Mouse (Mus musculus): ENCODE data around the gene Sar1a. TPM values are rescaled to one million over a fixed set of nuclear protein-coding genes. Genes with fewer than 3 reads are reported as not detected.

Gene Sar1a
- polyA plus RNA-seq, 1 experiment from 2014 or later, result 66.5 TPM

GRCm38 (mm10) chr10:61689405-61689804, 9.3 kb downstream of the Sar1a start:
- WGBS (ENCODE audit: insufficient replicate concordance), result 75% methylated on average over 8 of the region's 8 CpGs
- no peak for ATAC-seq (ENCODE audit: insufficient read depth)
- no peak overlapping the region for H3K9ac ChIP-seq
- H3K27me3 ChIP-seq, result no peaks in the 10 kb centered on the region
- H3K9me3 ChIP-seq (replicated peaks), result no peaks in the 10 kb centered on the region
- H3K36me3 ChIP-seq (replicated peaks), result peaks cover 86% of the 10 kb centered on the region
- H3K27ac ChIP-seq (replicated peaks), result no peak overlapping the region
- H3K4me3 ChIP-seq (replicated peaks), result no peak overlapping the region
- H3K4me1 ChIP-seq (replicated peaks), result no peaks in the 10 kb centered on the region
- H3K4me2 ChIP-seq, result no peak overlapping the region

- Histone ChIP-seq H3K4me2 (no peak overlapping the region), H3K27me3 (no peaks in the 10 kb centered on the region), H3K9me3 (replicated peaks) (no peaks in the 10 kb centered on the region), H3K4me1 (replicated peaks) (peaks cover 29% of the 10 kb centered on the region), H3K27ac (replicated peaks) (no peak overlapping the region), H3K9ac (no peak overlapping the region), H3K4me3 (replicated peaks) (no peak overlapping the region), H3K36me3 (replicated peaks) (peaks cover 46% of the 10 kb centered on the region)
- WGBS (ENCODE audit: insufficient replicate concordance), result 66% methylated on average over 4 of the region's 4 CpGs
- ATAC-seq (ENCODE audit: insufficient read depth), result no peak
Observed at GRCm38 (mm10) chr10:61693563-61693962, 13.5 kb downstream of the Sar1a start.

DNA sequence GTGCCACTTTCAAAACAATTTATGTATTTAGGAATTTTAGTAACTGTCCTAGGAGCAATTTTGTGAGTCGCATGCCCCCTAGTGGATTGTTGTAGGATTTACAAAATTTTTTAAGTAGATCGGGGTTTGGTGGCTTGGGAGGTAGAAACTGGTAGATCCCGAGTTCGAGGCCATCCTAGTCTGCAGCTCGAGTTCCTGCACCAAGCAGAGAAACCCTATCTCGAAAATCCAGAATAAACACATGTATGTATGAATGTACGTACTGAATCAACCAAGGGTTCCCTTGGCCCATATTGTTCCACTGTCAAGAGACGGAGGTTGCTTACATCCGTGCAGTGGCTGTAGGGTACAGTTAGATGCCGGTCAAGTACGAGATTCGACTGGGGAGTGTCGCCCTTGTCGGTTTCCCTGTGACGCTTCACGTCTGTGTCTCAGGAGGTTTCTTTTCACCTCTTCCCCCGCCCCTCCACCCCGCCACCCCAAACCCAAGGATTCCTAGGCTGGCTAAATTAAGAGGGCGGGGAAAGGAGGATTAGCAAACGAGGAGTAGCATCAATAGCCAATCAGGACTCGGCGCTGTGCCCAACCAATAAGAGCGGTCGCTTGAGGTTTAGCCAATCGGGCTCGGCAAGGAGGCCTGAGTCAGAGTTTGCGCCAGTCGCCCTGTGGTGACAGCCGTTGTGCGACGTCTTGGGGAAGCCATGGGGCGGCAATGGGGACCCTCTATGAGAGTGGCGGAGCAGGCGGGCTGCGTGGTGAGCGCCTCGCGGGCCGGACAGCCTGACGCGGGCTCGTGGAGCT, 15.0 kb downstream of the Sar1a start, which contains the start of gene Tysnd1:
TSS of gene Tysnd1 (plus strand) at position 645 of the 801 bp plus-strand sequence.
- Histone ChIP-seq H3K27ac (replicated peaks) (peak within 1 kb of the TSS; percentile 70), H3K9me3 (replicated peaks) (no peaks in the 10 kb centered on the region), H3K9ac (peak within 1 kb of the TSS; percentile 78), H3K4me1 (replicated peaks) (peaks cover 29% of the 10 kb centered on the region), H3K4me2 (peak within 1 kb of the TSS; percentile 98), H3K27me3 (no peaks in the 10 kb centered on the region), H3K4me3 (replicated peaks) (peak within 1 kb of the TSS; percentile 90), H3K36me3 (replicated peaks) (peaks cover 37% of the 10 kb centered on the region)
- ATAC-seq (ENCODE audit: insufficient read depth), result peak; percentile 94
- under 1% methylated on average over 42 of the region's 42 CpGs for WGBS (ENCODE audit: insufficient replicate concordance)

DNA sequence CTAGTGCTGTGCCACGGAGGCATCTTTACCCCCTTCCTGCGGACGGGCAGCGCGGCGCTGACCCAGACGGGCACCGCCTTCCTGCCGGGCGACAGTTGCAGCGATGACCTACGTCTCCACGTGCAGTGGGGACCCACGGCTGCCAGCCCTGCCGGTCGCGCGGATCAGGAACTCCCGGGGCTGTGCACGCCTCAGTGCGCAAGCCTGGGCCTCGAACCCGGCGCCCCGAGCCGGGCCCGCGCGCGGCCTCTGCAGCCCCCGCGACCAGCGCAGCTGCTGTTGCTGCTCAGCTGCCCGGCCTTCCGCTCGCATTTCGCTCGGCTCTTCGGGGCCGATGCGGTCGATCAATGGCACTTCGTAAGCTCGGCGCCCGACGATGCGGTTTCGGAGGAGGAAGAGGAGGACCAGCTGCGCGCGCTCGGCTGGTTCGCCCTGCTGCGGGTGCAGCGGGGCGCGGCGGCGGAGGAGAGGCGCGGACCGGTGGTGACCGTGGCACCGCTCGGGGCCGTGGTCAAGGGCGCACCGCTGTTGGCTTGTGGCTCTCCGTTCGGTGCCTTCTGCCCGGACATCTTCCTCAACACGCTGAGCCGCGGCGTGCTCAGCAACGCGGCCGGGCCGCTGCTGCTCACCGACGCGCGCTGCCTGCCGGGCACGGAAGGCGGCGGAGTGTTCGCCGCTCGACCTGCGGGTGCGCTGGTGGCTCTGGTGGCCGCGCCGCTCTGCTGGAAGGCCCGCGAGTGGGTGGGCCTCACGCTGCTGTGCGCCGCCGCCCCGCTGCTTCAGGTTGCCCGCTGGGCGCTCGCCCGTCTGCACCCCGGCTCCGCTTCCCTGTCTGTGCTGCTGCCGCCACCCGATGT, 15.8 kb downstream of the Sar1a start:
- ATAC-seq (ENCODE audit: insufficient read depth), result peak; percentile 59
- peaks cover 32% of the 10 kb centered on the region for H3K36me3 ChIP-seq (replicated peaks)
- under 1% methylated on average over 111 of the region's 111 CpGs for WGBS (ENCODE audit: insufficient replicate concordance)

GRCm38 (mm10) chr10:61696560-61696823, 16.4 kb downstream of the Sar1a start:
- H3K4me2 ChIP-seq, result peak overlapping the region; percentile 98
- H3K9ac ChIP-seq, result peak overlapping the region; percentile 78
- no peak for ATAC-seq (ENCODE audit: insufficient read depth)
- H3K27ac ChIP-seq (replicated peaks), result peak overlapping the region; percentile 70; the same call in 1 of the 2 replicates
- H3K4me3 ChIP-seq (replicated peaks), result peak overlapping the region; percentile 90
- WGBS (ENCODE audit: insufficient replicate concordance), result 6% methylated on average over 19 of the region's 19 CpGs
- no peaks in the 10 kb centered on the region for H3K27me3 ChIP-seq
- H3K36me3 ChIP-seq (replicated peaks), result peaks cover 31% of the 10 kb centered on the region
- H3K4me1 ChIP-seq (replicated peaks), result peaks cover 29% of the 10 kb centered on the region
- H3K9me3 ChIP-seq (replicated peaks), result no peaks in the 10 kb centered on the region

More for the DNA sequence above, 15.8 kb downstream of the Sar1a start:
- H3K9ac ChIP-seq, result peak overlapping the region; percentile 78
- H3K9me3 ChIP-seq (replicated peaks), result no peaks in the 10 kb centered on the region
- no peaks in the 10 kb centered on the region for H3K27me3 ChIP-seq
- H3K4me2 ChIP-seq, result peak overlapping the region; percentile 98
- peak overlapping the region; percentile 90 for H3K4me3 ChIP-seq (replicated peaks)
- H3K4me1 ChIP-seq (replicated peaks), result peaks cover 29% of the 10 kb centered on the region
- peak overlapping the region; percentile 70 for H3K27ac ChIP-seq (replicated peaks)

DNA sequence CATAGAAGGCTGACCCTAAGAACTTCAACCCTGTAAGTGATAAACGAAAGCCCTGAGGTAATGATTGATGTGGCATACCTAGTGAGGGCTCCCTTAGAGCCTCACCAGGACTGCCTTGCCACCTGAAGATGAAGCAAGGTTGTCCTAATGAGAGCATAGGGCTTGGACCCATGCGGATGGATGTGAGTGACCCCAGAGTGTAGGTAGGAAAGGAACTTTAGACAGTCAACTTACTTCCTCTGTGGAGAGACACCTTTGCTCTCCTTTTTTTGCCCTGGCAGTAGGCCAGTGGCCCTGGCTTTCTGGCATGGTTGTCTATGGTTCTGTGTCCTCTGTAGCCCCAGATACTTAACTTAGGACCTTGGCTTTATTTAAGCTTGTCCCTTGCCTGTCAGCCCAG, 16.9 kb downstream of the Sar1a start:
- Histone ChIP-seq H3K27ac (replicated peaks) (no peak overlapping the region), H3K9me3 (replicated peaks) (no peaks in the 10 kb centered on the region), H3K4me2 (peak overlapping the region; percentile 98), H3K4me3 (replicated peaks) (peak overlapping the region; percentile 90), H3K9ac (peak overlapping the region; percentile 78; the same call in 1 of the 2 replicates), H3K36me3 (replicated peaks) (peaks cover 32% of the 10 kb centered on the region), H3K27me3 (no peaks in the 10 kb centered on the region), H3K4me1 (replicated peaks) (peaks cover 29% of the 10 kb centered on the region)
- WGBS (ENCODE audit: insufficient replicate concordance), result 73% methylated on average over 2 of the region's 2 CpGs
- ATAC-seq (ENCODE audit: insufficient read depth), result no peak

DNA sequence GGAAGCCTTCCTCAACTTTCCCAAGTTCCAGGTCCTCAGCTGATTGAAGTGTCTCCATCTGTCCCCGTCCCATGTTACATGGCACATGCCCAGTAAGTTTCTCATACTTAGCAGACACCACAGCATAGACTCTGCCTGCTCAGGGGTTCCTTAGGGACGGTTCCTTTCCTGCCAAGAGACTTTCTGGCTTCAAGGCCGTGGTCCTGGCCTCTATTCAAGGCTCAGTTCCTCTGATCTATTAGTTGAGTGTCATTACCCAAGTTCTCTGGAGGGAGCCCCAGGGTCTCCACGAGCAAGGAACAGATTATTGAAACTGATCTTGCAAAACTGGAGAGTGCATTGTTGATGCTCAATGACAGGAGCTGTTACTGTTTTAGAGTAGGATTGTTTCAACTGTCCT, 24.6 kb downstream of the Sar1a start:
- peaks cover 9% of the 10 kb centered on the region; the same call in 1 of the 2 replicates for H3K4me1 ChIP-seq (replicated peaks)
- peaks cover 24% of the 10 kb centered on the region; the same call in 1 of the 2 replicates for H3K36me3 ChIP-seq (replicated peaks)
- no peak overlapping the region for H3K4me3 ChIP-seq (replicated peaks)
- no peak for ATAC-seq (ENCODE audit: insufficient read depth)
- no peaks in the 10 kb centered on the region for H3K27me3 ChIP-seq
- no peak overlapping the region for H3K9ac ChIP-seq
- no peaks in the 10 kb centered on the region for H3K9me3 ChIP-seq (replicated peaks)
- no peak overlapping the region for H3K27ac ChIP-seq (replicated peaks)
- 63% methylated on average over 4 of the region's 4 CpGs for WGBS (ENCODE audit: insufficient replicate concordance)
- H3K4me2 ChIP-seq, result no peak overlapping the region

- Histone ChIP-seq H3K4me3 (replicated peaks) (no peak overlapping the region), H3K27me3 (peaks cover 5% of the 10 kb centered on the region; the same call in 1 of the 2 replicates), H3K4me1 (replicated peaks) (peaks cover 9% of the 10 kb centered on the region; the same call in 1 of the 2 replicates), H3K36me3 (replicated peaks) (peaks cover 13% of the 10 kb centered on the region; the same call in 1 of the 2 replicates), H3K9me3 (replicated peaks) (no peaks in the 10 kb centered on the region), H3K4me2 (no peak overlapping the region), H3K27ac (replicated peaks) (no peak overlapping the region), H3K9ac (no peak overlapping the region)
- ATAC-seq (ENCODE audit: insufficient read depth), result no peak
- WGBS (ENCODE audit: insufficient replicate concordance), result 59% methylated on average over 6 of the region's 6 CpGs
Observed at GRCm38 (mm10) chr10:61706412-61707375, 26.6 kb downstream of the Sar1a start.

DNA sequence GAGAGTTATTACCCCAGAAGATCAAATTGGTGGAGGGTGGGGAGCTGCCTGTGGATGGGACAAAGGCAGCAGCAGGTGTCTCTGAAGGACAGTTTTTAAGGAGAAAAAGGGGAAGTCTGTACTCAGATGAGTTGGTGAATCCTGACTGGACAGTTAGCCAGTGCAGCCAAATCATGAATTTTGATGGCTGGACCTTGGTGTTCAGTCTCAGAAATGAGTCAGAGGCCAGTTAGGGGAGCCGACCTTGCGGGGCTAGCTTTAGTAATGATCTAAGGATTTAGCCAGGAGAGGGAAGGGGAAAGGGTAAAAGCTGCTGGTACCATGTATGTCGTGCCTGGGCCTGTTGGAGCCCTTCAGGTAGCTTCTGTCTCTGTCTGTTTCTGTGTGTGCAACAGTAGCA, 33.5 kb downstream of the Sar1a start:
- no peak overlapping the region for H3K4me3 ChIP-seq (replicated peaks)
- H3K36me3 ChIP-seq (replicated peaks), result no peaks in the 10 kb centered on the region
- H3K27me3 ChIP-seq, result peaks cover 5% of the 10 kb centered on the region; the same call in 1 of the 2 replicates
- H3K9me3 ChIP-seq (replicated peaks), result no peaks in the 10 kb centered on the region
- H3K4me2 ChIP-seq, result no peak overlapping the region
- H3K4me1 ChIP-seq (replicated peaks), result peaks cover 32% of the 10 kb centered on the region
- no peak overlapping the region for H3K9ac ChIP-seq
- no peak for ATAC-seq (ENCODE audit: insufficient read depth)
- 61% methylated on average over 3 of the region's 3 CpGs for WGBS (ENCODE audit: insufficient replicate concordance)
- H3K27ac ChIP-seq (replicated peaks), result no peak overlapping the region

DNA sequence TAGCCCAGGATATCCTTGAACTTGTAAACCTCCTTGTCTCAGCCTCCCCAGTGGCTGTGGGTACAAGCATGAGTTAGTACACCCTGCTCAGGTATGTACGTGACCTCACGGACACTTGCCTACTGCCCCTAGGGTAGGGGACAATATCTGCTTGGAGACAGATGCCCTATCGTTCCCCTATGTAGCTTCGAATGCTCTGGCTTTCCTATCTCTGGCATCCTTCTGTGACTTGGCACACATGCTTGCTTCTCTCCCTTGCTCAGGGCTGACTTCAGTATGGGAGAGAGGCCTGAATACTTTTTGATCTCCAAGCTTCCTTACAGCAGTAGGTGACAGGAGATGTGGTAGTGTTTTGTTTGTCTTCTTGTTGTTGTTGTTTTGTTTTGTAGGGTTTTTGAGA, 34.0 kb downstream of the Sar1a start:
- WGBS (ENCODE audit: insufficient replicate concordance), result 48% methylated on average over 4 of the region's 4 CpGs
- H3K9ac ChIP-seq, result no peak overlapping the region
- no peak overlapping the region for H3K4me3 ChIP-seq (replicated peaks)
- no peak overlapping the region for H3K27ac ChIP-seq (replicated peaks)
- H3K9me3 ChIP-seq (replicated peaks), result no peaks in the 10 kb centered on the region
- H3K27me3 ChIP-seq, result peaks cover 5% of the 10 kb centered on the region; the same call in 1 of the 2 replicates
- ATAC-seq (ENCODE audit: insufficient read depth), result no peak
- no peak overlapping the region for H3K4me2 ChIP-seq
- H3K4me1 ChIP-seq (replicated peaks), result peaks cover 32% of the 10 kb centered on the region
- no peaks in the 10 kb centered on the region for H3K36me3 ChIP-seq (replicated peaks)

Measured in liver, embryonic 15.5 days (tissue).